Comparison of ENCODE assay signal across 18 mouse cellular contexts in genomic region chr7:49373173-49373572, GRCm38 (mm10).
DNase-seq lines count a peak whose midpoint lies in the region; ATAC-seq and TF ChIP-seq lines count a peak whose summit lies in the region.
"Had no signal": no experiment of that assay in that cellular context is flagged by ENCODE, and none has a peak within 500 bp of the region (broad histone marks: within the 10 kb centered on the region; RNA-seq: fewer than 3 reads in every experiment).

No protein-coding gene starts in this region.

- H3K36me3 ChIP-seq in heart, embryonic 16.5 days (ENCODE audit: control insufficient read depth, insufficient read depth), result no peaks in the 10 kb centered on the region
- no peaks in the 10 kb centered on the region for H3K36me3 ChIP-seq in lung, embryonic 14.5 days (ENCODE audit: insufficient read depth)
- no peaks in the 10 kb centered on the region for H3K36me3 ChIP-seq in MEL (ENCODE audit: control insufficient read depth in 1 of 2, insufficient read depth in 2 of 2, low read length in 2 of 2)
- peaks cover 3% of the 10 kb centered on the region for H3K36me3 ChIP-seq in myocyte (ENCODE audit: control insufficient read depth, insufficient read depth)
- H3K36me3 ChIP-seq: forebrain, embryonic 12.5 days; hindbrain, embryonic 10.5 days; lung, embryonic 15.5 days had no signal

- H3K79me2 ChIP-seq in MEL (ENCODE audit: control insufficient read depth, insufficient read depth, low read length, poor library complexity) (no peaks in the 10 kb centered on the region), myocyte (ENCODE audit: control insufficient read depth, insufficient read depth) (peaks cover 39% of the 10 kb centered on the region)

- H3ac ChIP-seq in myocyte (ENCODE audit: control insufficient read depth, insufficient read length), result no peak overlapping the region

- no peaks in the 10 kb centered on the region for H3K27me3 ChIP-seq in heart, embryonic 16.5 days (ENCODE audit: control insufficient read depth, insufficient read depth, low read length)
- no peaks in the 10 kb centered on the region for H3K27me3 ChIP-seq in lung, embryonic 14.5 days (ENCODE audit: insufficient read depth, low read length)
- H3K27me3 ChIP-seq in MEL (ENCODE audit: control insufficient read depth in 1 of 2, insufficient read depth in 2 of 2, low read length in 2 of 2), result no peaks in the 10 kb centered on the region
- H3K27me3 ChIP-seq in myocyte (ENCODE audit: control insufficient read depth, insufficient read depth, insufficient read length), result no peaks in the 10 kb centered on the region
- H3K27me3 ChIP-seq: heart, embryonic 13.5 days; kidney, embryonic 15.5 days; lung, embryonic 15.5 days had no signal

- H3K4me2 ChIP-seq in heart, embryonic 16.5 days (ENCODE audit: low read depth, low read length), result no peak overlapping the region
- no peak overlapping the region for H3K4me2 ChIP-seq in lung, embryonic 14.5 days
- H3K4me2 ChIP-seq in myocyte (ENCODE audit: low read depth), result peak overlapping the region; percentile 62
- H3K4me2 ChIP-seq: forebrain, embryonic 12.5 days; heart, embryonic 13.5 days; kidney, embryonic 15.5 days; lung, embryonic 15.5 days had no signal

- H3K4me3 ChIP-seq in heart, embryonic 16.5 days (ENCODE audit: low read length), result no peak overlapping the region
- H3K4me3 ChIP-seq in lung, embryonic 14.5 days (ENCODE audit: low read depth, low read length), result no peak overlapping the region
- H3K4me3 ChIP-seq in MEL (ENCODE audit: control insufficient read depth in 1 of 2, insufficient read depth in 1 of 2, low read depth in 2 of 2, low read length in 2 of 2), result no peak overlapping the region
- H3K4me3 ChIP-seq in myocyte, result peak overlapping the region; percentile 54
- H3K4me3 ChIP-seq: forebrain, embryonic 12.5 days; heart, embryonic 13.5 days; hindbrain, embryonic 10.5 days; kidney, embryonic 15.5 days; lung, embryonic 15.5 days had no signal

- H3K27ac ChIP-seq in heart, embryonic 16.5 days (ENCODE audit: low read length), result 0 out of 2 replicates have a peak overlapping the region, but pooled peaks have one; percentile 10
- no peak overlapping the region for H3K27ac ChIP-seq in lung, embryonic 14.5 days (ENCODE audit: low read depth)
- no peak overlapping the region for H3K27ac ChIP-seq in MEL (ENCODE audit: control insufficient read depth, low read depth, low read length)
- H3K27ac ChIP-seq: forebrain, embryonic 12.5 days; heart, embryonic 13.5 days; hindbrain, embryonic 10.5 days; kidney, embryonic 15.5 days; lung, embryonic 15.5 days had no signal

- peaks cover 28% of the 10 kb centered on the region for H3K4me1 ChIP-seq in heart, embryonic 16.5 days (ENCODE audit: control insufficient read depth, insufficient read depth, low read length)
- H3K4me1 ChIP-seq in lung, embryonic 14.5 days (ENCODE audit: insufficient read depth), result peaks cover 12% of the 10 kb centered on the region
- H3K4me1 ChIP-seq in MEL (ENCODE audit: control insufficient read depth in 1 of 2, insufficient read depth in 2 of 2, low read length in 2 of 2), result no peaks in the 10 kb centered on the region

- WGBS in heart, embryonic 16.5 days, result 82% methylated on average over 1 of the region's 1 CpGs
- WGBS in lung, embryonic 14.5 days, result 74% methylated on average over 1 of the region's 1 CpGs

- no peaks in the 10 kb centered on the region for H3K9me3 ChIP-seq in heart, embryonic 16.5 days (replicated peaks; ENCODE audit: control insufficient read depth, low read length)
- no peaks in the 10 kb centered on the region for H3K9me3 ChIP-seq in lung, embryonic 14.5 days (ENCODE audit: low read depth, low read length)
- H3K9me3 ChIP-seq in MEL (replicated peaks; ENCODE audit: insufficient read depth, low read length), result no peaks in the 10 kb centered on the region
- H3K9me3 ChIP-seq: forebrain, embryonic 12.5 days; heart, embryonic 13.5 days; hindbrain, embryonic 10.5 days; kidney, embryonic 15.5 days; lung, embryonic 15.5 days had no signal

- TF ChIP-seq EP300 in MEL (IDR thresholded peaks at IDR 0.05; ENCODE audit: low read depth in 1 of 2, low read length in 2 of 2), result no peak

- TF ChIP-seq RAD21 in MEL (IDR thresholded peaks at IDR 0.05; ENCODE audit: low read depth, low read length), result no peak

- no peak for DNase-seq in heart, adult 11 months
- DNase-seq in lung, embryonic 14.5 days, result peak; percentile 49
- DNase-seq in lung, postnatal 10 days, result no peak
- DNase-seq in MEL (ENCODE audit: low read depth, low spot score), result no peak
- DNase-seq in yolk sac, embryonic 10.5 days (ENCODE audit: low spot score), result no peak
- DNase-seq: adrenal gland, postnatal 36 days; cerebellum, adult 9-10 months; layer of hippocampus, adult 9-11 months; midbrain, embryonic 14.5 days; thymus, postnatal 4 days had no signal

- no peak overlapping the region for H3K9ac ChIP-seq in heart, embryonic 16.5 days (ENCODE audit: low read length)
- H3K9ac ChIP-seq in lung, embryonic 14.5 days, result no peak overlapping the region
- H3K9ac ChIP-seq in MEL (ENCODE audit: control insufficient read depth, low read depth, low read length, poor library complexity, severe bottlenecking), result no peak overlapping the region
- H3K9ac ChIP-seq: forebrain, embryonic 12.5 days; heart, embryonic 13.5 days; kidney, embryonic 15.5 days; lung, embryonic 15.5 days had no signal

- ATAC-seq in heart, embryonic 16.5 days (replicated peaks; ENCODE audit: extremely low read depth, insufficient read depth, low FRiP score), result no peak
- ATAC-seq in lung, embryonic 14.5 days (ENCODE audit: insufficient read depth), result no peak
- ATAC-seq: inflammation-experienced regulatory T-cells, adult 6 months had no signal

- TF ChIP-seq POLR2A in MEL (IDR thresholded peaks at IDR 0.05; ENCODE audit: control insufficient read depth in 1 of 2, insufficient read depth in 1 of 2, low read depth in 1 of 2, low read length in 2 of 2, poor library complexity in 1 of 2) (no peak), myocyte (IDR thresholded peaks at IDR 0.05; ENCODE audit: insufficient read length, low read depth) (no peak)

- peak; percentile 28 for TF ChIP-seq CTCF in lung, embryonic 14.5 days (IDR thresholded peaks at IDR 0.05; ENCODE audit: low read depth)
- TF ChIP-seq CTCF in MEL (IDR thresholded peaks at IDR 0.05 in 2 of 3, conservative IDR thresholded peaks at IDR 0.05 in 1 of 3; ENCODE audit: control insufficient read depth in 1 of 3, insufficient read depth in 1 of 3, low read depth in 2 of 3, low read length in 3 of 3, poor library complexity in 1 of 3, severe bottlenecking in 1 of 3), result peak in 1 of 3 experiments; percentile 20; a peak in 1 of 6 replicates

TF ChIP-seq in MEL, 35 proteins besides CTCF, POLR2A, EP300 and RAD21:
- peak; percentile 19; the same call in 1 of the 2 replicates for TF ChIP-seq SMC3 (IDR thresholded peaks at IDR 0.05; ENCODE audit: low read depth, low read length)
- no peak for TF ChIP-seq HCFC1 (IDR thresholded peaks at IDR 0.05; ENCODE audit: low read depth, low read length)
TF ChIP-seq in MEL: peak in this region for 1.

TF ChIP-seq in myocyte, 11 proteins besides CTCF, POLR2A, EP300 and RAD21:
- TF ChIP-seq E2F4 (IDR thresholded peaks at IDR 0.05; ENCODE audit: insufficient read depth) (no peak), POLR2AphosphoS2 (IDR thresholded peaks at IDR 0.05; ENCODE audit: insufficient read length, low read depth) (no peak), MYOG (IDR thresholded peaks at IDR 0.05; ENCODE audit: control insufficient read depth in 1 of 3, insufficient read depth in 1 of 3, insufficient read length in 2 of 3, low read depth in 2 of 3) (peak in 1 of 3 experiments; percentile 48)
TF ChIP-seq in myocyte: peak in this region for 1.
